Mouse (Mus musculus) ES-E14 (cell line): ENCODE results near the gene Ear14.
"Not testable (repeated sequence)": the region's sequence is repeated elsewhere in the genome, so short reads cannot be mapped to it uniquely, and the experiment has no call there.

ENCODE experiments used
- CHD2 ChIP-seq: IDR thresholded peaks from 2 replicates; pipeline ENCODE4 v1.6.1; 2014; ENCODE audit warnings: mild to moderate bottlenecking, low read depth, low read length, inconsistent platforms
- HCFC1 ChIP-seq: IDR thresholded peaks from 2 replicates; pipeline ENCODE4 v1.6.1; 2012; ENCODE audit warnings: low read length, inconsistent platforms, borderline replicate concordance; ENCODE audit not compliant: insufficient read depth
- MAFK ChIP-seq: IDR thresholded peaks from 2 replicates; pipeline ENCODE4 v1.6.1; 2014; ENCODE audit warnings: mild to moderate bottlenecking, low read depth, low read length, inconsistent platforms; ENCODE audit not compliant: insufficient read depth
- ZNF384 ChIP-seq: IDR thresholded peaks from 2 replicates; pipeline ENCODE4 v1.6.1; 2012; ENCODE audit warnings: low read depth, low read length, inconsistent platforms

- TF ChIP-seq CHD2, HCFC1, MAFK, ZNF384: not testable (repeated sequence)
Observed at GRCm38 (mm10) chr14:51237488-51237887, 34.3 kb downstream of the Ear14 start.
